Mouse (Mus musculus) erythroblast, embryonic 14.5 days (primary cell): ENCODE results near the gene Sec61b.

Experiments
- GATA1 ChIP-seq: IDR thresholded peaks from 2 replicates; pipeline ENCODE4 v1.6.1; 2012; ENCODE audit warnings: low read length, inconsistent platforms, mixed read lengths
- TAL1 ChIP-seq: IDR thresholded peaks from 3 replicates; pipeline ENCODE4 v1.6.1; 2012; ENCODE audit warnings: low read length, inconsistent platforms, mixed read lengths

- TF ChIP-seq GATA1: no peak
- no peak for TF ChIP-seq TAL1
Observed at GRCm38 (mm10) chr4:47473586-47473967, 881 bp upstream of the Sec61b start.
